Comparison of ENCODE assay signal across 8 mouse cellular contexts in genomic region chr10:81295185-81295584, GRCm38 (mm10). TPM values are rescaled to one million over a fixed set of nuclear protein-coding genes. Genes with fewer than 3 reads are reported as not detected.
DNase-seq lines count a peak whose midpoint lies in the region; ATAC-seq and TF ChIP-seq lines count a peak whose summit lies in the region.

No protein-coding gene starts in this region.

- no peak overlapping the region for H3K4me2 ChIP-seq in intestine, embryonic 15.5 days (replicated peaks)
- no peak overlapping the region for H3K4me2 ChIP-seq in intestine, embryonic 16.5 days (ENCODE audit: low read depth, low read length)
- H3K4me2 ChIP-seq in liver, embryonic 12.5 days: peak overlapping the region; percentile 97

- TF ChIP-seq CTCF in bone marrow macrophage, adult 2 months (IDR thresholded peaks at IDR 0.05; ENCODE audit: low read depth, low read length): no peak

- TF ChIP-seq POLR2A in bone marrow macrophage, adult 2 months (IDR thresholded peaks at IDR 0.05; ENCODE audit: borderline replicate concordance, low read depth, low read length): no peak

- no peak overlapping the region for H3K27ac ChIP-seq in intestine, embryonic 15.5 days
- H3K27ac ChIP-seq in intestine, embryonic 16.5 days (ENCODE audit: low read length): no peak overlapping the region
- H3K27ac ChIP-seq in bone marrow macrophage, adult 2 months (ENCODE audit: insufficient read depth, low read depth, low read length): no peak overlapping the region
- peak overlapping the region; percentile 90; the same call in 1 of the 2 replicates for H3K27ac ChIP-seq in liver, embryonic 12.5 days

- H3K9me3 ChIP-seq in intestine, embryonic 15.5 days: no peaks in the 10 kb centered on the region
- H3K9me3 ChIP-seq in intestine, embryonic 16.5 days (ENCODE audit: control insufficient read depth, low read length): no peaks in the 10 kb centered on the region
- H3K9me3 ChIP-seq in liver, embryonic 12.5 days (replicated peaks): no peaks in the 10 kb centered on the region

- no peak overlapping the region for H3K4me3 ChIP-seq in intestine, embryonic 15.5 days (replicated peaks)
- H3K4me3 ChIP-seq in intestine, embryonic 16.5 days (ENCODE audit: low read length): no peak overlapping the region
- peak overlapping the region; percentile 94; the same call in 1 of the 2 replicates for H3K4me3 ChIP-seq in bone marrow macrophage, adult 2 months (ENCODE audit: insufficient read depth, low read length)
- H3K4me3 ChIP-seq in liver, embryonic 12.5 days: 0 out of 2 replicates have a peak overlapping the region, but pooled peaks have one; percentile 81

- no peak for ATAC-seq in intestine, embryonic 15.5 days
- ATAC-seq in intestine, embryonic 16.5 days: no peak
- ATAC-seq in liver, embryonic 12.5 days: no peak

- peak; percentile 76 for DNase-seq in cerebellum, adult 9-10 months
- no peak for DNase-seq in cerebellum, adult 8-10 months
- DNase-seq in spleen, postnatal 4 days (ENCODE audit: low spot score in 2 of 2): no peak
- DNase-seq in kidney, postnatal 10 days: no peak

- H3K27me3 ChIP-seq in intestine, embryonic 15.5 days (replicated peaks): no peaks in the 10 kb centered on the region
- H3K27me3 ChIP-seq in intestine, embryonic 16.5 days (replicated peaks; ENCODE audit: control insufficient read depth, insufficient read depth, low read length): no peaks in the 10 kb centered on the region
- peaks cover 12% of the 10 kb centered on the region for H3K27me3 ChIP-seq in liver, embryonic 12.5 days (replicated peaks)

- H3K4me1 ChIP-seq in intestine, embryonic 15.5 days (replicated peaks): peaks cover 50% of the 10 kb centered on the region
- H3K4me1 ChIP-seq in intestine, embryonic 16.5 days (ENCODE audit: control insufficient read depth, insufficient read depth, low read length): peaks cover 43% of the 10 kb centered on the region
- H3K4me1 ChIP-seq in bone marrow macrophage, adult 2 months (ENCODE audit: control insufficient read depth, insufficient read depth, low read length): peaks cover 62% of the 10 kb centered on the region
- peaks cover 90% of the 10 kb centered on the region for H3K4me1 ChIP-seq in liver, embryonic 12.5 days

- H3K36me3 ChIP-seq in intestine, embryonic 15.5 days: no peaks in the 10 kb centered on the region; the same call in 1 of the 2 replicates
- no peaks in the 10 kb centered on the region for H3K36me3 ChIP-seq in intestine, embryonic 16.5 days (ENCODE audit: control insufficient read depth, insufficient read depth, low read length)
- H3K36me3 ChIP-seq in liver, embryonic 12.5 days: peaks cover 28% of the 10 kb centered on the region; the same call in 1 of the 2 replicates

- 88% methylated on average over 6 of the region's 6 CpGs for WGBS in intestine, embryonic 15.5 days
- 90% methylated on average over 6 of the region's 6 CpGs for WGBS in intestine, embryonic 16.5 days
- WGBS in liver, embryonic 12.5 days (ENCODE audit: insufficient replicate concordance): 76% methylated on average over 6 of the region's 6 CpGs

- 0 out of 2 replicates have a peak overlapping the region, but pooled peaks have one; percentile 85 for H3K9ac ChIP-seq in intestine, embryonic 15.5 days
- no peak overlapping the region for H3K9ac ChIP-seq in intestine, embryonic 16.5 days (ENCODE audit: low read depth, low read length)
- H3K9ac ChIP-seq in liver, embryonic 12.5 days: no peak overlapping the region

RNA-seq across cellular contexts. Expression of gene Pip5k1c, which starts 2.4 kb away (rescaled TPM):
- polyA plus RNA-seq in intestine, embryonic 15.5 days (2015; fragmentation: Nextera tagmentation; extraction: Ambion mirVana): 41.2 and 42.7 TPM in 2 replicates
- polyA plus RNA-seq in intestine, embryonic 16.5 days (2015; fragmentation: Nextera tagmentation; extraction: Ambion mirVana): 35.4 and 40.5 TPM in 2 replicates
- polyA plus RNA-seq in bone marrow macrophage, adult 2 months (2012; ENCODE audit: insufficient read depth, insufficient read length, missing spikeins): 90.9 and 106 TPM in 2 replicates
- 27.8 and 29.0 TPM in 2 replicates for polyA plus RNA-seq in liver, embryonic 12.5 days (2016; fragmentation: Nextera tagmentation; extraction: Ambion mirVana)

RNA-seq across cellular contexts. Expression of gene Tjp3, which starts 3.8 kb away (rescaled TPM):
- polyA plus RNA-seq in intestine, embryonic 15.5 days (2015; fragmentation: Nextera tagmentation; extraction: Ambion mirVana): 47.0 and 53.3 TPM in 2 replicates
- polyA plus RNA-seq in intestine, embryonic 16.5 days (2015; fragmentation: Nextera tagmentation; extraction: Ambion mirVana): 53.2 and 56.6 TPM in 2 replicates
- polyA plus RNA-seq in bone marrow macrophage, adult 2 months (2012; ENCODE audit: insufficient read depth, insufficient read length, missing spikeins): 9.2 and 9.8 TPM in 2 replicates
- polyA plus RNA-seq in liver, embryonic 12.5 days (2016; fragmentation: Nextera tagmentation; extraction: Ambion mirVana): 1.1 and 1.3 TPM in 2 replicates

RNA-seq across cellular contexts. Expression of gene Cactin, which starts 25.7 kb away (rescaled TPM):
- 38.7 and 39.5 TPM in 2 replicates for polyA plus RNA-seq in intestine, embryonic 15.5 days (2015; fragmentation: Nextera tagmentation; extraction: Ambion mirVana)
- polyA plus RNA-seq in intestine, embryonic 16.5 days (2015; fragmentation: Nextera tagmentation; extraction: Ambion mirVana): 28.7 and 29.0 TPM in 2 replicates
- polyA plus RNA-seq in bone marrow macrophage, adult 2 months (2012; ENCODE audit: insufficient read depth, insufficient read length, missing spikeins): 18.1 and 18.2 TPM in 2 replicates
- 52.9 and 55.1 TPM in 2 replicates for polyA plus RNA-seq in liver, embryonic 12.5 days (2016; fragmentation: Nextera tagmentation; extraction: Ambion mirVana)

RNA-seq across cellular contexts. Expression of gene Apba3, which starts 28.4 kb away (rescaled TPM):
- 55.1 and 69.2 TPM in 2 replicates for polyA plus RNA-seq in intestine, embryonic 15.5 days (2015; fragmentation: Nextera tagmentation; extraction: Ambion mirVana)
- polyA plus RNA-seq in intestine, embryonic 16.5 days (2015; fragmentation: Nextera tagmentation; extraction: Ambion mirVana): 72.2 and 83.1 TPM in 2 replicates
- polyA plus RNA-seq in bone marrow macrophage, adult 2 months (2012; ENCODE audit: insufficient read depth, insufficient read length, missing spikeins): 34.3 and 36.1 TPM in 2 replicates
- 27.3 and 30.4 TPM in 2 replicates for polyA plus RNA-seq in liver, embryonic 12.5 days (2016; fragmentation: Nextera tagmentation; extraction: Ambion mirVana)

RNA-seq across cellular contexts. Expression of gene Mrpl54, which starts 28.5 kb away (rescaled TPM):
- 242 and 245 TPM in 2 replicates for polyA plus RNA-seq in intestine, embryonic 15.5 days (2015; fragmentation: Nextera tagmentation; extraction: Ambion mirVana)
- polyA plus RNA-seq in intestine, embryonic 16.5 days (2015; fragmentation: Nextera tagmentation; extraction: Ambion mirVana): 240 and 249 TPM in 2 replicates
- 46.5 and 51.1 TPM in 2 replicates for polyA plus RNA-seq in bone marrow macrophage, adult 2 months (2012; ENCODE audit: insufficient read depth, insufficient read length, missing spikeins)
- 152 and 156 TPM in 2 replicates for polyA plus RNA-seq in liver, embryonic 12.5 days (2016; fragmentation: Nextera tagmentation; extraction: Ambion mirVana)

Comparison
In these comparisons a context has a peak if more than half of its experiments do, and no peak if none do; other contexts are left out.
1. H3K4me3 ChIP-seq: peak in bone marrow macrophage, adult 2 months (single experiment) and liver, embryonic 12.5 days (single experiment); none in intestine, embryonic 15.5 days (single experiment) and intestine, embryonic 16.5 days (single experiment).